Mouse (Mus musculus) lung, postnatal 0 days (tissue): ENCODE results near the gene Padi6.
A peak's percentile ranks its signal among the peaks of the same experiment; 100 is the strongest.

Experiments
- CTCF ChIP-seq: IDR thresholded peaks from 2 replicates; pipeline ENCODE4 v1.5.1; 2016; ENCODE audit warnings: antibody characterized with exemption, mild to moderate bottlenecking
- EP300 ChIP-seq: IDR thresholded peaks from 2 replicates; pipeline ENCODE4 v1.6.1; 2016; ENCODE audit warnings: antibody characterized with exemption, mild to moderate bottlenecking, control low read depth

DNA sequence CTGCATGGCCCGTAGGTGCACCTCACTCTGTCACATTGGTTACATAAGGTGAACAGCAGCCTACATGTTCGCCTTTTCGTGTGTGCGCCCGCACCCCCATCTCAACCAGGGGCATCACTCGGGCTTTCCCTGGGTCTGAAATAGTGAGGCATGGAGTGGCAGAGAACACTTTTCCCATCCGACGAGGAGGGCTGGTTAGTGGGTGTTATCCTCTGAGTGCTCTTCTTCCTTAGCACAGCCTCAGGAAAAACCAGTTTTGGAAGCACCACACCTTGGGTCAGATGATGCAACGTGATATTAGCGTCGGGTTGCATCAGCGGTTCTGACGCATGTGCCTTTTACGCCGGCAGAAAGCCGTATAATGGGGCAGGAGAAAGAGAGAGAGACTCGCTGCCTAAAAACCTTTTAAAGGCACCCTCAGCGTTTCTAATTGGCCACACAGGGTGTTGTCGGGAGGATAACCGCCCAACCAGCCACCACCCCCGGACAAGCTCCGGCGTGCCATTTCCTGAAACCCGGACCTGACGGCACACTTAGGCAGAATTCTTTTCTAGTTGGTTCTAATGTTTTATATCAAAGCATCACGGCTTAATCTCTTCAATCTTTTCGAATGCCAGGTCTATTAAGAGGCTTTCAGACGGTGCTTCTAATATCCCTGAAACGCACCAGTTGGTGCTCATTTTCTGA is 42.9 kb downstream of the Padi6 start:
- TF ChIP-seq CTCF (no peak), EP300 (peak; percentile 70)
